Mouse (Mus musculus): ENCODE measurements around the gene Mtrf1l.

Mtrf1l gene

GRCm38 (mm10) chr10:5804691-5805156 is 19.0 kb downstream of the Mtrf1l start:
- no peak for DNase-seq (ENCODE audit: low spot score in 2 of 2)

DNA sequence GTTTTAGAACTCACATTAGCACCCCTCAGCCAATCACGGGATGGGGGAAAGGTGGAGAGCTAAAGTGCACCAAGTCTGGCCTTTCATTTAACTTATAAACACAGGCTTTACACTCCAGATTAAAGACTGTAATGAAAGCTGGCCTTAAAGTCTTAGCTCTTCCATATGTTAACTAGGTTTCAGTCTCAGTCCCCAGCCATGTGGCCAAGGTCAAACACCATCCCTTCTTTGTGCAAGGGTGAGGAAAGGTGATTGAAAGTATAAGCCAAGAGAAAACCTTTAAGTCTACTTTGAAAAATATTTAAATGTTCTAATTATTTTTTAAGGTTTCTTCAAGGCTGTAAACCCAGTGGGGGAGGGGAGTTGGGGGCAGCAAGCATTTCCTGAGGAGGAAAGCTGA is 20.0 kb downstream of the Mtrf1l start:
- no peak for DNase-seq (ENCODE audit: low spot score in 2 of 2)

DNA sequence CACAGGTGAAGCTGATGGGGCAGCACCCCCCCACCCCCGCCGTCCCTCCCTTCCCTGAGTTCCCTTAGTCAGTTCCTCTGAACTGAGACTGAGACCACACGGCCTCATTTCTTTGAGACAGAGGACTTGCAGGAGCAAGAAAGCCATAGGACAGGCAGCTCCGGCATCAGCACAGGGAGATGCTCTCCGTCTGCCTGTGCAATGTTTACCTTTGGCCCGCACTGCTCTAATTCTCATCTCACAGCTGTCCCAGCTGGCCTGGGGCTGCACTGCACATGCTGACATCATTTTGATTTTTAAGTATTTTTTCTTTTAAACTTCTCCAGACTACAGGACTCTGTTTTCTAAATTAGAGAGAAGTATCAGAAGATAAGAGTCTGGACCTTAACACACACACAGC is 20.8 kb downstream of the Mtrf1l start:
- no peak for DNase-seq (ENCODE audit: low spot score in 2 of 2)

- DNase-seq (ENCODE audit: low spot score in 2 of 2) = no peak
Observed at GRCm38 (mm10) chr10:5800490-5800889, 23.2 kb downstream of the Mtrf1l start.

GRCm38 (mm10) chr10:5798069-5798468 is 25.6 kb downstream of the Mtrf1l start:
- no peak for DNase-seq (ENCODE audit: low spot score in 2 of 2)

DNA sequence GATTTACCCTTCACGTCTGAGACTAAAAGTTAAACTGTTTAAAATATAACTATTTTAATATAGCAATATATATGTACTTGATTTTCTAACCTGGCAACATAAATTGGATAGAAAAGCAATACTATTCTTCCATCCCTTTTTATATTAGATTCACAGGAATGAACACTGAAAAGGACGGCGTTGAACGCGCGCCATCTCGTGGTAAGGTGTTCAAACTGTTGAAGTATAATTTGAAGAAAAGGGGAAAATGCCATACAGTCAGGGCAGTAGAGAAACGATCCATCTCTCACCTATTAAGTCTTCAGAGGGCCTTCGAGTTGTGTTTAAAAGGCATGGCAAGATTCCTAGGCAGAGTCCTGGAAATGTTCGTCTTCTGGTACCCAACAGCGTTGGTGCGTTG is 33.1 kb downstream of the Mtrf1l start:
- peak in 1 of 2 experiments; percentile 5 for DNase-seq (ENCODE audit: low spot score in 2 of 2)

DNA sequence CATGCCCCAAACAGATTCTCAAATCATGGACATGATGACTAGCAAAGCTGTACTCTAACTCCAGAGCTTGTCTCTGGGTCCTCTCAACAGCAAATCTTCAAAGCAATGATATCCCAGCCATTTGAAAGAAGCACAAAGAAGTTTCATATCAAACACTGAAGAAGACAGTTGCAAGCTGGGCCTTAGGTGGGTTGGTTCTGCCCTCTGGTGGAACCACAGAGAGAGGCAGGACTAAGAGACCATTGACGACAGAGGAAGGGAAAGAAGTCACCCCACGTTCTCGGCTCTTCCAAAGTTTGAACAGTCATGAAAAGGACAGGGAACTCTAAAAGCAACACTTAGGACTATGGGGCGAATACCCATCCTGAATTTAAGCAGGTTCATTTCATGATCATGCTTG is 36.8 kb downstream of the Mtrf1l start:
- no peak for DNase-seq (ENCODE audit: low spot score in 2 of 2)

Measured in right cerebral cortex, postnatal 36 days (tissue).